Mouse (Mus musculus) heart, postnatal 25 days (tissue): ENCODE results near the gene Myrip. TPM values are rescaled to one million over a fixed set of nuclear protein-coding genes. Genes with fewer than 3 reads are reported as not detected.

Experiments
- DNase-seq: peaks from one replicate; pipeline ENCODE4 v3.0.0; 2022; ENCODE audit warnings: low spot score
- intact Hi-C: fragments of 180-260 bp; cut with DNase I; formaldehyde crosslinking; loops from one replicate; pipeline ENCODE4 v1.15.1; 2025
- total RNA-seq, 2 experiments: library from RNA; stranded (reverse); gene quantifications; 2 replicates each; pipeline ENCODE4 v1.2.3; 2021

Myrip gene
- total RNA-seq, 2 experiments from 2014 or later: 4.5 to 4.8 TPM

DNA sequence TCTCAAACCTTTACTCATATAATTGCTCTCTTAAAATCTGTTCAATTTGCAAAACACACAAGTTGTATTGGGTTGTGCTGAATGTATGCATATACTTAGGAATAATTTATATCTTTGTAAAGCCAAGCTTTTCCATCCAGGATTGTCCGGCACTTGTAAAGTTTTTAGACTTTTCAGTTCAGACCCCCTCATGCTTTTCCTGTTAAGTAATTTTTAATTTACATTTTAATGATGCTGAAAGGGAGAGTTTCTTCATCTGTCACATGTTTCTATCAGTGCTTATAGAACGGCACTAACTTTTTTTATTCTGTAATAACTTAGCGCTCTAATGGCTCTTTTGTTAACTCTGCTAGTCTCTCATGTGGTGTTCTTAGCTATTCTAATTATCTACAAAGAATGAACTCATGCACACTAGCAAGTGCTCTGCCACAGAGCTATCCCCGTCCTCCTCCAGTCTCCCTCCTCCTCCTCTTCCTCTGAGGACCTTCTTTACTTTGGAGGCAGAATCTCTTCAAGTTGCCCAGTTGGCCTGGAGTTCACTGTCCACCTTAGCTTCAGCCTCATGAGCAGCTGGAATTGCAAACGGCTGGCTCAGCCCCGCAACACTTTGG is 136.1 kb downstream of the Myrip start:
- intact Hi-C loops: no loop called here
- DNase-seq: no peak

- intact Hi-C loops: no loop called here
- no peak for DNase-seq
These were observed 137.0 kb downstream of the Myrip start for GRCm38 (mm10) chr9:120438350-120438749.

DNA sequence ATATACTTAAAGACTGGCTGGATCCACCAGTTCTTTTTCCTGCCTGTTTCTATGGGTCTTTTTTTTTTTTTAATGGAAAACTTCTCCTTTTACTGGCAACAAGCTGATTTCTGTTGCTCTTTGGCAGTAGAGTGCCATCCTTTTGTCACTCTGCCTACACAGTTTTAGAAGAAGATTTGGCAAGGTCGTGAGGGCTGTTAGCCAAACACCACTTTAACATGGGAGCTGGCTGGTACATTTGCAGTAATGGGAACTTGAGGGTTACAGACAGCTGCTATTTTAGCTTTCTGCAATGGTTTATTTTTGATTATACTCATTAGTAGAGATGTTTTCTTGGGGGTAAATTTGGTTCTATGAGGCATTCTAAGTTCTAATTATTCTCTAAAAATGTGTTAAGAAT is 137.5 kb downstream of the Myrip start:
- intact Hi-C loops: no loop called here

GRCm38 (mm10) chr9:120444642-120445041 is 143.3 kb downstream of the Myrip start:
- intact Hi-C loops: no loop called here
- DNase-seq: no peak

More for the DNA sequence above, 137.5 kb downstream of the Myrip start:
- no peak for DNase-seq

DNA sequence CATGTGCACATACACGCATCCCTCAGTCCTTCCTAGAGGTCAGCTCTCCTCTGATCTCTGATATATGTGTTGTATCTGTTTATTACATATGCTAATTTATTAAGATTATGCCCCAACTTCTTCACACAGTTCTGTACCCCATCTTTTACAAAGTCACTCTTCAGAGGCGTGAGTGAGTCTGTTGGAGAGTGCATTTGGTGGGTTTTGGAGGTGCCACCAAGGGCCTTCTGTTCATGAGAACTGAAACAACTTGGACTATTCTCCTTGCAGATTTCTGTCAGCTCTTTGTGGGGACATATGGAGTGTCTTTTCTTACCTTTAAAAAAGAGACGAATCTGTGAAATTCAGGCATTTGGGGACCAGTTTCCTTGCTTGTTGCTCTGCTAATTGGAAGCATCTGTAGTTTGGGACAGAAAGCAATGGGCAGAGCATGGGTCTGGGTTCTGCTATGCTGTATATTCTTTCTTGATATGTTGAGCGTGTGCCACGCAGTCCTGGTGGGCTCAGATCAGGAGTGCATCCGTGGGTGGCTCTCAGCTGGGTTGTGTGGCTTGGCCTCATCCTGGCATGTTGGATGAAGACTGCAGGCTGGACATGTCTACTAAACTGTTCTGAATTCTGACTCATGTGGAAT is 148.5 kb downstream of the Myrip start:
- intact Hi-C loops: no loop called here
- DNase-seq: no peak

DNA sequence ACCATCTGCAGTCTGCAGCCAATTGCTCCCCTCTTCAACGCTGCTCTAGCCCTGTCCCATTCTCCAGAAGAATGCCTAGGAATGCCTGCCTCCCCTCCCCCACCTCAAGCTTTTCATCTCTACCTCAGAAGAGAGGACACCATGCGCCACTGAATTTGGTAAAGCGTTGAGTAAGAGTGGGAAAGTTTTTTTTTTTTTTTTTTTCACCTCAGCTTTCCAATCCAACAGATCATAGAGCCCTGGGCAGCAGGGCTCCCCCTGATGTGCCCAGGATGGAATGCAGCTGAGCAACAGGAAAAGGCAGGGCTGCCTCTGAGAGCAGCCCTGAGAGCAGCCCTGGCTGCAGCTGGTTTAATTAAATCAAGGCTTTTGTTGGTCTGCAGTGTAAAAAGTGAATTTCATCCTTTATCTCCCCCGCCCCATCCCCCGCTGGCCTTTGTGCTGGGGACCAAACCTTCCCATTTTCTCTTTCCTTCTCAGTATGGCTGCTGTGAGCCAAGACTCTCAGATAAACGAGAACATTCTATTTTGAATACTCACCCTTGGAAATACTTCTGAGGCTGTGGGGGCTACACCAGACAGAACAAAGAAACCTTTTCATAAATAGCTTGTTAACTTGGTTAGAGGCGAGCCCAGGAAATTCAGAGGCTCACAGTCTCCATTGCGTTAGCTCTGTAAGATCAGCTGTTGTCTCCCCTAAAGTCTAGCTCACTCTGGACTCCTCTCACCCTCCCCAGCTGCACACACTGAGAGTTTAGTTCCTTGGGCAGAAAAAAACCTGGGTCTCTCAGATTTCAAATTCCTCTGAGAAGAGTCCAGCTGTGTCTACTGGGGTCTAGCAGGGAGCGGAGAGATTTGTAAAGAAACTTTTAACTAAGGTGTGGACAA is 154.7 kb downstream of the Myrip start:
- intact Hi-C loops: no loop called here
- DNase-seq: no peak

- intact Hi-C loops: no loop called here
- no peak for DNase-seq
These were observed 169.1 kb downstream of the Myrip start for GRCm38 (mm10) chr9:120470431-120470830.

- intact Hi-C loops: no loop called here
- no peak for DNase-seq
These were observed 180.3 kb downstream of the Myrip start for GRCm38 (mm10) chr9:120481644-120482043.

- no peak for DNase-seq
- intact Hi-C loops: no loop called here
These were observed 181.1 kb downstream of the Myrip start for GRCm38 (mm10) chr9:120482382-120482781.

DNA sequence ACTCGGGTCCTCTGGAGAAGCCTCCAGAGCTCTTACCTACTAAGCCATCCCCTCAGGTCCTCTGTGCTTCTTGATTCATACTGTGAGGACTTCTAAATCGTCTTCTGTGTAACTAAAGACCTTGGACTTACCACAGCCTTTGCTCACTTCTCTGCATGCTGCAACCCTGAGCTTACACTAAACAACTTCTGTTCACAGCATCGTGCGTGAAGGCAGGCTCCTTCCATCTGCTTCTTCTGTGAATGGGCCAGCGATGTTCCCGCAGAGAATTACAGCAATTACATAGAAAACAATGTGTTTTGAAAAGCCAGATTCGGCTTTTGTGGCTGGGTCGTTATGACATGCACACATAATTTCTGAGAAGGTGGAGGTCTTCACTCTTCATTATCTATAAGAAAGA is 181.8 kb downstream of the Myrip start:
- DNase-seq: no peak
- intact Hi-C loops: no loop called here

DNA sequence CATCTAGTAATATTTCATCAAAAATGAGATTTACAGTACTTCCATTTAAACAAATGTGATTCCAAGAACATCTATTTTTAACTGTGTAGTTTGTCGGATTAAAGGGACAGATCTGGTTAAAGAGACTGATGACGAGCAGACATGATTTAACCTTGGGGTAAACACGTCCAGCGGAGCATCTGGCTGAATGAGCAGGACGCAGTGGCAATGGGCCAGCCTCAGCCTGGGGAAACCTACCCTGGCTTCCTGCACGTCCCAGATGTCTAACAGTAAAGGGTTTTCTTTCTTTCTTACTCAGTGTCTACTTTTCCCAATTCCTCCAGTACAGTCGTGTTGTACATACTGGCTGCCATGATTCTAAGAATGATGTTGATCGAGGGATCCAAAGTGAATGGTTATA is 185.8 kb downstream of the Myrip start:
- intact Hi-C loops: no loop called here

DNA sequence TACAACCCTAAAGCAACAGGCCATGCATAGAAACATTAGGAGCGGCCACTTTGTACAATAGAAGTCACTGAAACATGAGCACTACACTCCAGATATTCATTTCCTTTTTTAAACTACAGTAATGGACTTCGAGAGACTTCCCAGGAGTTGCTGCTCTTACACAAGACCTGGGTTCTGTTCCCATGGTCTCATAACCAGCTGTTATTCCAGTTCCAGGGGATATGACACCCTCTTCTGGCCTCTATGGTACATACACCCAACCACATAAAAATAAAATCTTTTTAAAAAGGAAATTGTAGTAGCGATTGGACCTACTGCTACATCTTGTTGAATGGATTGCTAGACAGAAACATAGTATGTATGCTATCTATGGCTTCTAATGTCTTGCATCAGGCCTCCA is 190.2 kb downstream of the Myrip start:
- intact Hi-C loops: loop anchor here (10.0 kb wide), 1 partner anchor 893 kb away; no protein-coding TSS in a partner anchor
- DNase-seq: no peak

More for the DNA sequence above, 185.8 kb downstream of the Myrip start:
- no peak for DNase-seq

DNA sequence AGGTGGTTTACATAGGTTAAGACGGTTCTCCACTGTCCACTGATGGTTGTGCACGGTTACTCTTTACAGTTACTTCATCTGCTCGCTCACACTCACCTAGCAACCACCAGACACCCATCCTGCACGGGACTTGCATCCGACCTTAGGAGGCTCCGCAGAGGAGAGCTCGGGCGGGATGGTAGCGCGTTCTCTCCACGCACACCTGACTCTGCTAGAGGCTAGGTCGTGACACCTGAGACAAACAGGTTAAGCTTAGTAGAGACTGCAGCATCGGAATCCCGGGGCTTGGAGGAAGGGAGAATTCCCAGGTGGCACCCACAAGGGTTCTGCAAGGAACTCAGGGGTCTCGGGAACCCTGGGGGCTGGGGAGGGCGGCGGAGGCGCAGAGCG is 190.7 kb downstream of the Myrip start, which contains the start of gene Eif1b:
Gene Eif1b (plus strand): TSS at position 223 of the 390 bp plus-strand sequence.
- intact Hi-C loops: loop anchor here (10.0 kb wide), 1 partner anchor 893 kb away; no protein-coding TSS in a partner anchor
- no peak for DNase-seq

DNA sequence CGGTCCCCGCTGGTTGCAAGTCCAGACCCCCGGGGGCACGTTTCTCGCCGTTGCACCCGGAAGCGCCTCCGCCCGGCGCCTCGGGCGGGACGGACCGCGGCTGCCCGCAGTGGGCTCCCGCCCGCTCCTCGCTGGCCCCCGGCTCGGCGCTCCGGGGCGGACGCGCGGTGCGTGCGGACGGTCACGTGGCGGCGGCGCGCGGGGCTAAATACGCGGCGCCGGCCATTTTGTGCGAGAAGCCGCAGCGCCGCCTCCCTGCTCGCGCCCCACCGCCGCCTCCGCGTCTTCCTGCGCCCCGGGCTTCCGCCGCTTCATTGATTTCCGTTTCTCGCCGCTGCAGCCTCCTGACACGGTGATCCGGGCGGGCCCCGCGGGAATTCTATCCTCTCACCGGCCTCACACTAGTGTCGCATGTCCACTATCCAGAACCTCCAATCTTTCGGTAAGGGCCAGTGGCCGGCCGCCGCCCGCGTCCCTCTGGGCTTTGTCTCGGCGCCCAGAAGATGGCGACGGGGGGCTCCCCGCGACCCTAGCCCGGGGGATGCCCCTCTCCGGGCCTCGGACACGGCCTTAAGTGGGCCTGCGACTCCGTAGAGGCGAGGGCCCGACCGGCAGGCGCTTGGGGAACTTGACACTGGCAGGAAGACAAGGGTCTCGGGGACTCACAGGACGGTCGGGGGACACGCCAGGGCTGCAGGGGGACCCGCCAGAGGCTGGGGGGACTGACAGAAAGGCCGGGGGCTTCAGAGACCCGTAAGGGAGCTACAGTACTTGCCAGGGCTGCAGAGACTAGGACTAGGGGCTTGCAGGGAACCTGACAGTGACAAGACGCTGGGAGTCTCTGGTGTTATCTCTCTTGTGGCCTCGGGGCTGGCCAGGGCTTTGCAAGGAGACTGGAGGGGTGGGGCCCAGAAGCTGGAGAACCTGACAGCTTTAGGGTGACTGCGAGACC is 191.4 kb downstream of the Myrip start:
- DNase-seq: peak; percentile 60
- intact Hi-C loops: loop anchor here (10.0 kb wide), 1 partner anchor 892 kb away; no protein-coding TSS in a partner anchor

DNA sequence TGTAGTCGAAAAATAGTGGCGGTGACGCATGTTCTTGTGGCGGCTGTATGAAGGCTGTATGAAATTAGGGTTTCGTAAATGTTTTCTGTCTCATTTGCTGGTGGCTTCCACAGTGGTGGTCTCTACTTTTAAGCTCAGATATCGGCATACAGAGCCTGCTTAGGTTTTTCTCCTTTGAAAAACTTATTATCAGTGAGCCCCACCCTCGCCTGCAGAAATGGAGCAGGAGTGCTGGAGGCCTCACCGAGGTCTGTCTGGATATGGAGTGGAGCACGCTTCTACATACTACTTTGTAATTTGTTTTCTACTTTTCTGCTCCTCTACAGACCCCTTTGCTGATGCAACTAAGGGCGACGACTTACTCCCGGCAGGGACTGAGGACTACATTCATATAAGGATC is 192.5 kb downstream of the Myrip start:
- DNase-seq: no peak
- intact Hi-C loops: loop anchor here (10.0 kb wide), 1 partner anchor 891 kb away; no protein-coding TSS in a partner anchor

DNA sequence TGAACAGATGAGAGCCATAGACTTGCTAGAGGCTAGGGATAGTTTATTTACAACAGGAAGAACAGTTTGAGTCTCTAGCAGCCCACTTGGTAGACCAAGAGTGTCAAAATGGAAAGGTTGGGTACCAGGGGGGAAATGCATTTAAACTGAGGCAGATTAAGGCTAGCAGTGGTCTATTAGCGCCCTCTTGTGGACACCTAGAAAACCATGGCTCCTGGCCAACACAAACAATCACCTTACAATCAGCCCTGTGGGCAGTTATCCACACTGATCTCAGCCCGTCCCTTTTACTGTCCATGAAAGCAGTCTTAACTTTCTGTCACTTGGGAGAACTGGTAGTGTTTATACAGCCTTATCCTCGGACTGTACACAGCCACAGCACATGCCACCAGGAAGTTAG is 195.4 kb downstream of the Myrip start:
- intact Hi-C loops: loop anchor here (1.0 to 10.0 kb wide), 2 partner anchors 62 to 888 kb away; no protein-coding TSS in a partner anchor

GRCm38 (mm10) chr9:120497983-120498382 is 196.7 kb downstream of the Myrip start:
- intact Hi-C loops: loop anchor here (10.0 kb wide), 1 partner anchor 887 kb away; no protein-coding TSS in a partner anchor
- no peak for DNase-seq

More for the DNA sequence above, 195.4 kb downstream of the Myrip start:
- DNase-seq: no peak

- intact Hi-C loops: loop anchor here (1.0 to 2.0 kb wide), 3 partner anchors 69 to 741 kb away; partner anchors contain the start of gene Rpl14
- DNase-seq: no peak
These were observed 200.0 kb downstream of the Myrip start for GRCm38 (mm10) chr9:120501191-120501902.
